ENCODE assay signal across 8 mouse cellular contexts in the genomic region with DNA sequence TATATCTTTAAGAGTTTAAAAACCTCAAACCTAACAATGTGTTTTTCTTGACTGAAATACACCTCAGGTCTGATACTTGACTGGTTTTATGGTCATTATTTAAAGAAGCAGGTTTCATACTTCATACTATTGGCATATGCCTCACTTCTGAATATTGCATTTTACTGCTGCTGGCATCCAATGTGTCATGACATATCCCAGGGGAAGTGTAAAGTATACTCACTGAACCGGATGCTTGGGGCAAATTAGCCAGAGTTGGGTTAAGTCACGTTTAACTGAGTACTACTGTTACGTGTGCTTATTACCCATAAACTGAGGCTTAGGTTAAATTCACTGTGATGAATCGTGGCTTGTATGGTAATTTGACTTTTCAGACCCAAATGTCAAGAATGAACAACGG. TPM values are rescaled to one million over a fixed set of nuclear protein-coding genes. Genes with fewer than 3 reads are reported as not detected.
A peak's percentile ranks its signal among the peaks of the same experiment; 100 is the strongest.
DNase-seq lines count a peak whose midpoint lies in the region; ATAC-seq and TF ChIP-seq lines count a peak whose summit lies in the region.

No protein-coding gene starts in this region.

- H3K36me3 ChIP-seq in heart, adult 2 months (ENCODE audit: control insufficient read depth, insufficient read depth, low read length): no peaks in the 10 kb centered on the region
- peaks cover 0 to 3% of the 10 kb centered on the region in 2 experiments for H3K36me3 ChIP-seq in CH12.LX (replicated peaks in 1 of 2; ENCODE audit: control insufficient read depth in 1 of 2, insufficient read depth in 1 of 2, low read length in 1 of 2)
- H3K36me3 ChIP-seq in heart, embryonic 16.5 days (ENCODE audit: control insufficient read depth, insufficient read depth): no peaks in the 10 kb centered on the region
- no peaks in the 10 kb centered on the region for H3K36me3 ChIP-seq in liver, embryonic 16.5 days (ENCODE audit: control insufficient read depth, insufficient read depth)

- H3K4me1 ChIP-seq in heart, adult 2 months (ENCODE audit: control insufficient read depth, insufficient read depth, low read length): peaks cover 3% of the 10 kb centered on the region; the same call in 1 of the 2 replicates
- H3K4me1 ChIP-seq in CH12.LX (ENCODE audit: control insufficient read depth in 1 of 2, insufficient read depth in 2 of 2): peaks cover 0 to 28% of the 10 kb centered on the region in 2 experiments; a peak in 2 of 4 replicates
- H3K4me1 ChIP-seq in heart, embryonic 16.5 days (ENCODE audit: control insufficient read depth, insufficient read depth, low read length): peaks cover 6% of the 10 kb centered on the region
- peaks cover 9% of the 10 kb centered on the region for H3K4me1 ChIP-seq in liver, embryonic 16.5 days (ENCODE audit: control insufficient read depth, low read depth, low read length)

- no peaks in the 10 kb centered on the region for H3K79me2 ChIP-seq in heart, adult 2 months (replicated peaks; ENCODE audit: control insufficient read depth, insufficient read depth, low read length)
- no peaks in the 10 kb centered on the region for H3K79me2 ChIP-seq in CH12.LX (replicated peaks; ENCODE audit: control insufficient read depth, extremely low read depth, insufficient read depth, poor library complexity, severe bottlenecking)

- TF ChIP-seq CTCF in heart, adult 2 months (IDR thresholded peaks at IDR 0.05): no peak
- no peak for TF ChIP-seq CTCF in CH12.LX (conservative IDR thresholded peaks at IDR 0.05 in 1 of 2, IDR thresholded peaks at IDR 0.05 in 1 of 2; ENCODE audit: low read depth in 2 of 2, low read length in 2 of 2)

- dilution Hi-C loops in CH12.LX (cut with MboI; ENCODE audit: extremely low pct_ligation_motif_present, extremely low pct_unique_long_range_greater_than_20kb, low sequenced_read_pairs): no loop called here

- intact Hi-C loops in heart, adult 2 months (cut with DNase I): loop anchor here (2.0 to 10.0 kb wide), 4 partner anchors 105 to 1549 kb away; a partner anchor contains a TSS
- intact Hi-C loops in heart, postnatal 10 days (cut with DNase I): no loop called here

- no peak overlapping the region; the same call in 1 of the 2 replicates for H3K4me2 ChIP-seq in CH12.LX (ENCODE audit: insufficient read depth, low read depth, poor library complexity, severe bottlenecking)
- peak overlapping the region; percentile 86 for H3K4me2 ChIP-seq in heart, embryonic 16.5 days (ENCODE audit: low read depth, low read length)
- H3K4me2 ChIP-seq in liver, embryonic 16.5 days (ENCODE audit: low read depth, low read length): peak overlapping the region; percentile 77

- H3K9ac ChIP-seq in heart, adult 2 months (ENCODE audit: low read depth, low read length): no peak overlapping the region
- H3K9ac ChIP-seq in CH12.LX (ENCODE audit: insufficient read depth, low read depth): no peak overlapping the region
- H3K9ac ChIP-seq in heart, embryonic 16.5 days (ENCODE audit: low read length): no peak overlapping the region
- H3K9ac ChIP-seq in liver, embryonic 16.5 days (ENCODE audit: low read depth, low read length): no peak overlapping the region

- no peak for ATAC-seq in heart, embryonic 16.5 days (replicated peaks; ENCODE audit: extremely low read depth, insufficient read depth, low FRiP score)
- ATAC-seq in liver, embryonic 16.5 days (ENCODE audit: low read depth): no peak

- H3K9me3 ChIP-seq in CH12.LX (replicated peaks; ENCODE audit: low read length): no peaks in the 10 kb centered on the region
- H3K9me3 ChIP-seq in heart, embryonic 16.5 days (replicated peaks; ENCODE audit: control insufficient read depth, low read length): no peaks in the 10 kb centered on the region
- H3K9me3 ChIP-seq in liver, embryonic 16.5 days (replicated peaks; ENCODE audit: control insufficient read depth, low read length): no peaks in the 10 kb centered on the region

- in situ Hi-C loops in CH12.LX (cut with MboI; ENCODE audit: low pct_ligation_motif_present, low pct_unique_long_range_greater_than_20kb, low sequenced_read_pairs): no loop called here

- peak overlapping the region; percentile 97; the same call in 1 of the 2 replicates for H3K27ac ChIP-seq in heart, adult 2 months
- H3K27ac ChIP-seq in CH12.LX (ENCODE audit: insufficient read depth, low read depth): no peak overlapping the region
- H3K27ac ChIP-seq in heart, embryonic 16.5 days (ENCODE audit: low read length): no peak overlapping the region
- H3K27ac ChIP-seq in liver, embryonic 16.5 days (ENCODE audit: low read length): no peak overlapping the region

- WGBS in heart, adult 2 months: 76% methylated on average over 5 of the region's 5 CpGs
- WGBS in heart, embryonic 16.5 days: 72% methylated on average over 5 of the region's 5 CpGs
- 77% methylated on average over 5 of the region's 5 CpGs for WGBS in liver, embryonic 16.5 days (ENCODE audit: insufficient replicate concordance)

- TF ChIP-seq EP300 in heart, adult 2 months (IDR thresholded peaks at IDR 0.05; ENCODE audit: insufficient read depth, low read depth, low read length): no peak
- 0 out of 2 replicates have a peak, but pooled peaks have one; percentile 10 for TF ChIP-seq EP300 in CH12.LX (IDR thresholded peaks at IDR 0.05; ENCODE audit: low read length)

- H3K27me3 ChIP-seq in heart, adult 2 months (ENCODE audit: control insufficient read depth, insufficient read depth, low read length): no peaks in the 10 kb centered on the region
- H3K27me3 ChIP-seq in CH12.LX (replicated peaks): no peaks in the 10 kb centered on the region
- H3K27me3 ChIP-seq in heart, embryonic 16.5 days (ENCODE audit: control insufficient read depth, insufficient read depth, low read length): no peaks in the 10 kb centered on the region
- H3K27me3 ChIP-seq in liver, embryonic 16.5 days (ENCODE audit: control insufficient read depth, insufficient read depth, low read depth, low read length): no peaks in the 10 kb centered on the region

- TF ChIP-seq POLR2A in heart, adult 2 months (IDR thresholded peaks at IDR 0.05; ENCODE audit: insufficient read depth, low read depth, low read length): no peak
- TF ChIP-seq POLR2A in CH12.LX (IDR thresholded peaks at IDR 0.05; ENCODE audit: low read depth, low read length): no peak

- TF ChIP-seq RAD21 in CH12.LX (IDR thresholded peaks at IDR 0.05; ENCODE audit: low read depth, low read length): no peak

- DNase-seq in heart, adult 2 months: no peak
- no peak for DNase-seq in heart, postnatal 10 days
- DNase-seq in CH12.LX (ENCODE audit: extremely low read depth): no peak
- DNase-seq in thymus, postnatal 14 days: no peak
- no peak for DNase-seq in embryo, embryonic 10 days (ENCODE audit: low spot score)
- DNase-seq in frontal cortex, postnatal 14 days (ENCODE audit: low spot score in 2 of 2): no peak

- H3K4me3 ChIP-seq in heart, adult 2 months: peak overlapping the region; percentile 62
- H3K4me3 ChIP-seq in CH12.LX (replicated peaks in 1 of 3; ENCODE audit: low read depth in 2 of 3, low read length in 2 of 3, poor library complexity in 1 of 3): peak overlapping the region in 2 of 3 experiments; percentile 20 to 24
- H3K4me3 ChIP-seq in heart, embryonic 16.5 days (ENCODE audit: low read length): peak overlapping the region; percentile 77; the same call in 1 of the 2 replicates
- H3K4me3 ChIP-seq in liver, embryonic 16.5 days (ENCODE audit: low read depth, low read length): peak overlapping the region; percentile 77

TF ChIP-seq in CH12.LX, 34 proteins besides CTCF, POLR2A, EP300 and RAD21:
- peak; percentile 11; the same call in 1 of the 2 replicates for TF ChIP-seq ETS1 (conservative IDR thresholded peaks at IDR 0.05; ENCODE audit: low read depth, low read length)
- no peak for TF ChIP-seq TCF12 (IDR thresholded peaks at IDR 0.05; ENCODE audit: low read depth, low read length)
- no peak for TF ChIP-seq IRF4 (IDR thresholded peaks at IDR 0.05; ENCODE audit: low read depth, low read length)
- no peak for TF ChIP-seq CHD2 (IDR thresholded peaks at IDR 0.05; ENCODE audit: low read length)
- TF ChIP-seq NELFE (IDR thresholded peaks at IDR 0.05; ENCODE audit: low read depth, low read length): no peak
- no peak for TF ChIP-seq POLR2AphosphoS2 (IDR thresholded peaks at IDR 0.05; ENCODE audit: low read depth, low read length)
- TF ChIP-seq HCFC1 (IDR thresholded peaks at IDR 0.05; ENCODE audit: low read depth, low read length): no peak

RNA-seq across cellular contexts. Expression of a gene that starts 29.5 kb away (rescaled TPM):
- 1 to 10 TPM; 1.3 to 3.1 TPM for total RNA-seq in heart, adult 2 months (2021)
- polyA plus RNA-seq in heart, adult 2 months (2012; rRNA removed): 5.4 and 12.9 TPM in 2 replicates
- 1 to 10 TPM; 1.5 to 1.8 TPM for total RNA-seq in heart, postnatal 10 days (2021)
- total RNA-seq in CH12.LX (2012; rRNA removed) (2.6 and 3.9 TPM in 2 replicates), CH12.LX (2014; rRNA removed) (2.3 and 2.7 TPM in 2 replicates)
- polyA plus RNA-seq in CH12.LX (2012; ENCODE audit: insufficient read length, low read depth): 3.4 and 4.1 TPM in 2 replicates
- polyA plus RNA-seq in heart, embryonic 16.5 days (2015; fragmentation: Nextera tagmentation; extraction: Ambion mirVana): 2.0 and 2.7 TPM in 2 replicates
- polyA plus RNA-seq in liver, embryonic 16.5 days (2015; fragmentation: Nextera tagmentation; extraction: Ambion mirVana): 0.28 and 0.36 TPM in 2 replicates

Comparison
In these comparisons a context has a peak if more than half of its experiments do, and no peak if none do; other contexts are left out.
1. H3K4me3 ChIP-seq: peak in every context shown above with its lines; median percentile 77 in heart, embryonic 16.5 days; 77 in liver, embryonic 16.5 days; 62 in heart, adult 2 months; 22 in CH12.LX.